In genomic region chr13:52283456-52283855, GRCm38 (mm10) we compare ENCODE assay signal across 14 mouse cellular contexts.
DNase-seq lines count a peak whose midpoint lies in the region; ATAC-seq lines count a peak whose summit lies in the region.
"Had no signal": no experiment of that assay in that cellular context is flagged by ENCODE, and none has a peak within 500 bp of the region (broad histone marks: within the 10 kb centered on the region; RNA-seq: fewer than 3 reads in every experiment).

No protein-coding gene starts in this region.

- peak overlapping the region; percentile 72 to 82 for H3K27ac ChIP-seq in heart, embryonic 14.5 days (replicated peaks in 1 of 2; ENCODE audit: control insufficient read depth in 1 of 2, insufficient read depth in 1 of 2, low read depth in 2 of 2, low read length in 2 of 2)
- H3K27ac ChIP-seq in liver, embryonic 15.5 days (replicated peaks) = no peak overlapping the region
- H3K27ac ChIP-seq: hindbrain, embryonic 14.5 days; kidney, postnatal 0 days; left cerebral cortex, adult 2 months had no signal

- 16% methylated on average over 11 of the region's 11 CpGs for WGBS in heart, embryonic 14.5 days
- 10% methylated on average over 11 of the region's 11 CpGs for WGBS in liver, embryonic 15.5 days (ENCODE audit: insufficient replicate concordance)

- H3K36me3 ChIP-seq in heart, embryonic 14.5 days (ENCODE audit: control insufficient read depth, insufficient read depth, low read length) = no peaks in the 10 kb centered on the region
- H3K36me3 ChIP-seq in liver, embryonic 15.5 days (replicated peaks) = no peaks in the 10 kb centered on the region

- H3K9ac ChIP-seq in heart, embryonic 14.5 days (ENCODE audit: low read length) = no peak overlapping the region
- H3K9ac ChIP-seq in liver, embryonic 15.5 days = no peak overlapping the region
- H3K9ac ChIP-seq: hindbrain, embryonic 14.5 days had no signal

- H3K4me2 ChIP-seq in heart, embryonic 14.5 days (ENCODE audit: low read length) = peak overlapping the region; percentile 9
- H3K4me2 ChIP-seq in liver, embryonic 15.5 days = no peak overlapping the region
- H3K4me2 ChIP-seq: hindbrain, embryonic 14.5 days had no signal

- H3K9me3 ChIP-seq in heart, embryonic 14.5 days (ENCODE audit: control insufficient read depth, low read length) = peaks cover 6% of the 10 kb centered on the region; the same call in 1 of the 2 replicates
- no peaks in the 10 kb centered on the region for H3K9me3 ChIP-seq in liver, embryonic 15.5 days (replicated peaks)

- H3K4me1 ChIP-seq in heart, embryonic 14.5 days (ENCODE audit: control insufficient read depth in 2 of 2, insufficient read depth in 2 of 2, low read length in 2 of 2) = peaks cover 16% of the 10 kb centered on the region in 2 experiments
- H3K4me1 ChIP-seq in liver, embryonic 15.5 days (replicated peaks) = no peaks in the 10 kb centered on the region

- ATAC-seq in heart, embryonic 14.5 days (ENCODE audit: insufficient number of reproducible peaks, insufficient read depth, low FRiP score, low read depth) = peak; percentile 89
- ATAC-seq in liver, embryonic 15.5 days (ENCODE audit: insufficient read depth) = peak; percentile 40; the same call in 1 of the 2 replicates
- peak; percentile 82 for ATAC-seq in megakaryocyte-erythroid progenitor cell, adult 5-6 weeks (replicated peaks; ENCODE audit: low FRiP score, low TSS enrichment, poor library complexity, severe bottlenecking)

- no peaks in the 10 kb centered on the region for H3K27me3 ChIP-seq in heart, embryonic 14.5 days (ENCODE audit: control insufficient read depth, insufficient read depth, low read length)
- H3K27me3 ChIP-seq in liver, embryonic 15.5 days = no peaks in the 10 kb centered on the region

- DNase-seq in adrenal gland, postnatal 14 days = peak; percentile 8
- DNase-seq in adrenal gland, postnatal 4 days (ENCODE audit: low spot score in 2 of 2) = no peak
- no peak for DNase-seq in cerebellum, adult 18-20 months
- no peak for DNase-seq in cerebellum, adult 11 months
- DNase-seq in Muller cell, postnatal 12 days (ENCODE audit: inconsistent ontology term) = no peak
- DNase-seq: adrenal gland, adult 2 months; cerebellum, adult 9-10 months; right cerebral cortex, adult 18-20 months had no signal

- no peak overlapping the region for H3K4me3 ChIP-seq in heart, embryonic 14.5 days (ENCODE audit: control insufficient read depth in 1 of 2, insufficient read depth in 1 of 2, low read depth in 1 of 2, low read length in 2 of 2)
- no peak overlapping the region for H3K4me3 ChIP-seq in liver, embryonic 15.5 days (replicated peaks)
- H3K4me3 ChIP-seq: left cerebral cortex, adult 2 months had no signal
